Mouse (Mus musculus) frontal cortex, adult (tissue): ENCODE data around the gene Esr2.

Experiments used
- ATAC-seq: cut with Nextera tagmentation; 2 replicates; pipeline ENCODE4 v1.9.2; 2017; ENCODE audit warnings: mild to moderate bottlenecking, moderate library complexity, mixed read lengths; ENCODE audit not compliant: low TSS enrichment

The Esr2 gene

GRCm38 (mm10) chr12:76085956-76086905, 90.8 kb downstream of the Esr2 start:
- ATAC-seq, result no peak

- no peak for ATAC-seq
Measured at GRCm38 (mm10) chr12:76085066-76085465, 92.0 kb downstream of the Esr2 start.

- peak; percentile 99 for ATAC-seq
Measured at GRCm38 (mm10) chr12:76081557-76082211, 95.4 kb downstream of the Esr2 start.

- ATAC-seq, result no peak
Measured at GRCm38 (mm10) chr12:76080876-76081556, 96.0 kb downstream of the Esr2 start.

- no peak for ATAC-seq
Measured at GRCm38 (mm10) chr12:76073981-76074380, 103.1 kb downstream of the Esr2 start.

- no peak for ATAC-seq
Measured at GRCm38 (mm10) chr12:76073066-76073826, 103.8 kb downstream of the Esr2 start.

GRCm38 (mm10) chr12:76071935-76072849, 104.9 kb downstream of the Esr2 start:
- ATAC-seq, result no peak
